Mouse (Mus musculus): ENCODE results near the gene Gpat3. TPM values are rescaled to one million over a fixed set of nuclear protein-coding genes. Genes with fewer than 3 reads are reported as not detected.

The Gpat3 gene
- total and polyA plus RNA-seq, 2 experiments from 2014 or later = 0.53 to 4.2 TPM

GRCm38 (mm10) chr5:100899745-100900489, 54.4 kb downstream of the Gpat3 start:
- no peak for ATAC-seq
- WGBS = 61% methylated on average over 11 of the region's 11 CpGs
- Histone ChIP-seq H3K9me3 (ENCODE audit: low read length) (no peaks in the 10 kb centered on the region), H3K4me1 (ENCODE audit: insufficient read depth) (no peaks in the 10 kb centered on the region), H3K36me3 (ENCODE audit: insufficient read depth) (no peaks in the 10 kb centered on the region), H3K9ac (no peak overlapping the region), H3K4me2 (ENCODE audit: low read depth) (no peak overlapping the region), H3K4me3 (ENCODE audit: low read depth, low read length) (no peak overlapping the region), H3K27me3 (ENCODE audit: insufficient read depth, low read length) (no peaks in the 10 kb centered on the region), H3K27ac (ENCODE audit: low read depth, low read length) (no peak overlapping the region)
- no peak for DNase-seq
- TF ChIP-seq CTCF (IDR thresholded peaks at IDR 0.05; ENCODE audit: low read depth) = no peak

GRCm38 (mm10) chr5:100901046-100901445, 55.5 kb downstream of the Gpat3 start:
- 66% methylated on average over 5 of the region's 5 CpGs for WGBS
- no peak for TF ChIP-seq CTCF (IDR thresholded peaks at IDR 0.05; ENCODE audit: low read depth)
- Histone ChIP-seq H3K9me3 (ENCODE audit: low read length) (no peaks in the 10 kb centered on the region), H3K27me3 (ENCODE audit: insufficient read depth, low read length) (no peaks in the 10 kb centered on the region), H3K4me2 (ENCODE audit: low read depth) (no peak overlapping the region), H3K4me3 (ENCODE audit: low read depth, low read length) (no peak overlapping the region), H3K9ac (no peak overlapping the region), H3K4me1 (ENCODE audit: insufficient read depth) (no peaks in the 10 kb centered on the region), H3K27ac (ENCODE audit: low read depth, low read length) (no peak overlapping the region), H3K36me3 (ENCODE audit: insufficient read depth) (no peaks in the 10 kb centered on the region)
- ATAC-seq (no peak), DNase-seq (no peak)

- no peak overlapping the region for H3K27ac ChIP-seq (ENCODE audit: low read depth, low read length)
- H3K27me3 ChIP-seq (ENCODE audit: insufficient read depth, low read length) = no peaks in the 10 kb centered on the region
- DNase-seq = no peak
- H3K4me3 ChIP-seq (ENCODE audit: low read depth, low read length) = no peak overlapping the region
- no peak overlapping the region for H3K9ac ChIP-seq
- H3K4me1 ChIP-seq (ENCODE audit: insufficient read depth) = no peaks in the 10 kb centered on the region
- H3K9me3 ChIP-seq (ENCODE audit: low read length) = no peaks in the 10 kb centered on the region
- H3K36me3 ChIP-seq (ENCODE audit: insufficient read depth) = no peaks in the 10 kb centered on the region
- no peak for TF ChIP-seq CTCF (IDR thresholded peaks at IDR 0.05; ENCODE audit: low read depth)
- ATAC-seq = no peak
- 88% methylated on average over 7 of the region's 7 CpGs for WGBS
- H3K4me2 ChIP-seq (ENCODE audit: low read depth) = no peak overlapping the region
These were observed 63.0 kb downstream of the Gpat3 start for GRCm38 (mm10) chr5:100908478-100908877.

GRCm38 (mm10) chr5:100908901-100909300, 63.4 kb downstream of the Gpat3 start:
- ATAC-seq (no peak), DNase-seq (no peak)
- no peak overlapping the region for H3K9ac ChIP-seq
- H3K4me3 ChIP-seq (ENCODE audit: low read depth, low read length) = no peak overlapping the region
- H3K9me3 ChIP-seq (ENCODE audit: low read length) = no peaks in the 10 kb centered on the region
- H3K4me1 ChIP-seq (ENCODE audit: insufficient read depth) = no peaks in the 10 kb centered on the region
- TF ChIP-seq CTCF (IDR thresholded peaks at IDR 0.05; ENCODE audit: low read depth) = no peak
- WGBS = 72% methylated on average over 10 of the region's 10 CpGs
- H3K36me3 ChIP-seq (ENCODE audit: insufficient read depth) = no peaks in the 10 kb centered on the region
- H3K4me2 ChIP-seq (ENCODE audit: low read depth) = no peak overlapping the region
- H3K27ac ChIP-seq (ENCODE audit: low read depth, low read length) = no peak overlapping the region
- no peaks in the 10 kb centered on the region for H3K27me3 ChIP-seq (ENCODE audit: insufficient read depth, low read length)

- no peak for TF ChIP-seq CTCF (IDR thresholded peaks at IDR 0.05; ENCODE audit: low read depth)
- Histone ChIP-seq H3K4me1 (ENCODE audit: insufficient read depth) (no peaks in the 10 kb centered on the region), H3K36me3 (ENCODE audit: insufficient read depth) (no peaks in the 10 kb centered on the region), H3K4me2 (ENCODE audit: low read depth) (no peak overlapping the region), H3K27ac (ENCODE audit: low read depth, low read length) (no peak overlapping the region), H3K9ac (no peak overlapping the region), H3K4me3 (ENCODE audit: low read depth, low read length) (no peak overlapping the region), H3K27me3 (ENCODE audit: insufficient read depth, low read length) (no peaks in the 10 kb centered on the region), H3K9me3 (ENCODE audit: low read length) (no peaks in the 10 kb centered on the region)
- WGBS = 81% methylated on average over 11 of the region's 11 CpGs
- no peak for DNase-seq
- no peak for ATAC-seq
These were observed 64.2 kb downstream of the Gpat3 start for GRCm38 (mm10) chr5:100909691-100910090.

- ATAC-seq (no peak), DNase-seq (no peak)
- no peak overlapping the region for H3K4me2 ChIP-seq (ENCODE audit: low read depth)
- no peaks in the 10 kb centered on the region for H3K9me3 ChIP-seq (ENCODE audit: low read length)
- 76% methylated on average over 19 of the region's 19 CpGs for WGBS
- H3K36me3 ChIP-seq (ENCODE audit: insufficient read depth) = no peaks in the 10 kb centered on the region
- no peak overlapping the region for H3K27ac ChIP-seq (ENCODE audit: low read depth, low read length)
- H3K27me3 ChIP-seq (ENCODE audit: insufficient read depth, low read length) = no peaks in the 10 kb centered on the region
- no peak overlapping the region for H3K9ac ChIP-seq
- no peak overlapping the region for H3K4me3 ChIP-seq (ENCODE audit: low read depth, low read length)
- no peak for TF ChIP-seq CTCF (IDR thresholded peaks at IDR 0.05; ENCODE audit: low read depth)
- no peaks in the 10 kb centered on the region for H3K4me1 ChIP-seq (ENCODE audit: insufficient read depth)
These were observed 66.1 kb downstream of the Gpat3 start for GRCm38 (mm10) chr5:100911502-100912097.

GRCm38 (mm10) chr5:100912366-100912765, 66.9 kb downstream of the Gpat3 start:
- no peaks in the 10 kb centered on the region for H3K9me3 ChIP-seq (ENCODE audit: low read length)
- TF ChIP-seq CTCF (IDR thresholded peaks at IDR 0.05; ENCODE audit: low read depth) = no peak
- 86% methylated on average over 7 of the region's 7 CpGs for WGBS
- no peak for DNase-seq
- H3K9ac ChIP-seq = no peak overlapping the region
- ATAC-seq = no peak
- no peak overlapping the region for H3K27ac ChIP-seq (ENCODE audit: low read depth, low read length)
- H3K4me1 ChIP-seq (ENCODE audit: insufficient read depth) = no peaks in the 10 kb centered on the region
- no peaks in the 10 kb centered on the region for H3K27me3 ChIP-seq (ENCODE audit: insufficient read depth, low read length)
- no peak overlapping the region for H3K4me3 ChIP-seq (ENCODE audit: low read depth, low read length)
- H3K4me2 ChIP-seq (ENCODE audit: low read depth) = no peak overlapping the region
- H3K36me3 ChIP-seq (ENCODE audit: insufficient read depth) = no peaks in the 10 kb centered on the region

All from forebrain, postnatal 0 days (tissue).